Mouse (Mus musculus) heart, postnatal 0 days (tissue): ENCODE data around the gene Wdr95. TPM values are rescaled to one million over a fixed set of nuclear protein-coding genes. Genes with fewer than 3 reads are reported as not detected.

Experiments
- ATAC-seq: fragments of 200-750 bp; cut with Nextera tagmentation; 2 replicates; pipeline ENCODE4 v1.8.0; 2017; ENCODE audit warnings: low read depth, moderate number of reproducible peaks, moderate library complexity; ENCODE audit not compliant: insufficient read depth
- DNase-seq: peaks from one replicate; pipeline ENCODE4 v3.0.0-alpha.2; 2016; ENCODE audit warnings: low spot score
- H3K27ac ChIP-seq: fragments of 300-500 bp; sonication (generic); 2 replicates; pipeline ENCODE4 v1.5.1; 2014; ENCODE audit warnings: low read depth, mild to moderate bottlenecking
- H3K27me3 ChIP-seq: fragments of 300-500 bp; sonication (generic); 2 replicates; pipeline ENCODE4 v1.6.1; 2014; ENCODE audit warnings: low read length, mixed read lengths; ENCODE audit not compliant: control insufficient read depth, insufficient read depth
- H3K36me3 ChIP-seq: fragments of 300-500 bp; sonication (generic); replicated peaks from 2 replicates; pipeline ENCODE4 v1.6.1; 2014; ENCODE audit warnings: low read length, mixed read lengths; ENCODE audit not compliant: control insufficient read depth, insufficient read depth
- H3K4me1 ChIP-seq: fragments of 300-500 bp; sonication (generic); 2 replicates; pipeline ENCODE4 v1.6.1; 2014; ENCODE audit warnings: antibody characterized with exemption; ENCODE audit not compliant: control insufficient read depth, insufficient read depth
- H3K4me2 ChIP-seq: fragments of 300-500 bp; sonication (generic); 2 replicates; pipeline ENCODE4 v1.6.1; 2014; ENCODE audit warnings: low read depth, mild to moderate bottlenecking, low read length, moderate library complexity
- H3K4me3 ChIP-seq: fragments of 300-500 bp; sonication (generic); 2 replicates; pipeline ENCODE4 v1.5.1; 2014; ENCODE audit warnings: low read depth, low read length
- H3K9ac ChIP-seq: fragments of 300-500 bp; sonication (generic); replicated peaks from 2 replicates; pipeline ENCODE4 v1.6.1; 2014; ENCODE audit warnings: low read depth, low read length, mixed read lengths
- H3K9me3 ChIP-seq: fragments of 300-500 bp; sonication (generic); replicated peaks from 2 replicates; pipeline ENCODE4 v1.6.1; 2016; ENCODE audit warnings: low read length; ENCODE audit not compliant: control insufficient read depth
- CTCF ChIP-seq: IDR thresholded peaks from 2 replicates; pipeline ENCODE4 v1.5.1; 2016; ENCODE audit warnings: antibody characterized with exemption, control low read depth, low read depth
- EP300 ChIP-seq: IDR thresholded peaks from 2 replicates; pipeline ENCODE4 v1.6.1; 2016; ENCODE audit warnings: antibody characterized with exemption, low read depth
- WGBS: fragments of 180-500 bp; shearing (Covaris S2); extraction: QIAGEN DNeasy Blood & Tissue Kit; methylation state at CpG from one replicate; pipeline ENCODE4 v1.1.7; 2014; 5-methylcytosine and 5-hydroxymethylcytosine counted together
- polyA plus RNA-seq: library from polyadenylated mRNA; unstranded; fragments of >200 nt; fragmentation: Nextera tagmentation; extraction: Ambion mirVana; gene quantifications from 2 replicates; pipeline ENCODE4 v1.2.1, GENCODE M21; 2015
- total RNA-seq: library from RNA; depleted of rRNA; stranded (reverse); fragments of >200 nt; gene quantifications from 2 replicates; pipeline ENCODE4 v1.2.3, GENCODE M21; 2014; ENCODE audit warnings: low replicate concordance; rRNA removed

Wdr95 gene
- total and polyA plus RNA-seq, 2 experiments from 2014 or later, result 0.19 TPM; not detected in 1

DNA sequence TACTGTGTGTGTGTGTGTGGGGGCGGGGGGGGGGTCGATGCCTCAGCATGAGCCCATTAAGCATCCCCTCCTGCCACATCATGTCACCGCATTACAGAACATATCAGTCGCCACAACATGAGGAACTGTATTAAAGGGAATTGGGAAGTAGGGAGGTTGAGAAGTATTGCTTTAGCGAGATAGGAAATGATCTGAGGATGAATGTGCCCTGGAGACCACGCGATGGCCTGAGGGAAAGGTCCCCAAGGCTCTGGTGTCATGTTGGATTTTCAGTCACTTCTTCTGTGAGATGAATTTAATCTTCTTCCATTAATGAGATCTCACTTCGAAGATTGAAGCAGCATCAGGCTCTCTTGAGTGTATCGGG is 130.9 kb downstream of the Wdr95 start:
- no peaks in the 10 kb centered on the region for H3K27me3 ChIP-seq
- 0 out of 2 replicates have a peak, but pooled peaks cover 2% of the 10 kb centered on the region for H3K9me3 ChIP-seq
- H3K4me2 ChIP-seq, result no peak overlapping the region
- no peak overlapping the region for H3K9ac ChIP-seq
- ATAC-seq, result no peak
- H3K27ac ChIP-seq, result no peak overlapping the region
- H3K4me3 ChIP-seq, result no peak overlapping the region
- H3K4me1 ChIP-seq, result no peaks in the 10 kb centered on the region
- no peak for TF ChIP-seq CTCF
- no peak for TF ChIP-seq EP300
- DNase-seq, result no peak
- 43% methylated on average over 8 of the region's 9 CpGs for WGBS
- no peaks in the 10 kb centered on the region for H3K36me3 ChIP-seq

DNA sequence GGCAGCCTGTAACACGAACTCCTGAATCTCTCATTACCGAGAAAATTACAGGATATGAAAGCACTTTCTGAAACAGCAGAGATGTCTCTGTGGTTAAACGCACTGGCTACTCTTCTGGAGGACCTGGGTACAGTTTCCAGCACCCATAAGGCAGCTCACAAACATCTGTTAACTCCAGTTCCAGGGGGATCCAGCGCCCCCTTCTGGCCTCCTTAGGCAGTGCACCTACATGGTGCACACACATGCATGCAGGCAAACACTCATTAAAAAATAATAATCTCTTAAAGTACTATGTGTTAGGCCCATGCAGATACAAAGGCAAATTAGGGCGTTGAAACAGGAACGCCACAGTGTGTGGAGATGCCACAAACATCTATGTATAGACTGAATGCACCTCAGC is 132.9 kb downstream of the Wdr95 start:
- Histone ChIP-seq H3K36me3 (no peaks in the 10 kb centered on the region), H3K4me3 (no peak overlapping the region), H3K9ac (no peak overlapping the region), H3K27me3 (no peaks in the 10 kb centered on the region), H3K4me2 (no peak overlapping the region), H3K4me1 (no peaks in the 10 kb centered on the region), H3K27ac (no peak overlapping the region), H3K9me3 (0 out of 2 replicates have a peak, but pooled peaks cover 2% of the 10 kb centered on the region)
- 89% methylated on average over 6 of the region's 6 CpGs for WGBS
- ATAC-seq (no peak), DNase-seq (no peak)
- TF ChIP-seq EP300 (no peak), CTCF (no peak)

Other genes with a start within 250 kb of the Wdr95 start
- gene Medag, start 116.9 kb upstream of the Wdr95 start, total RNA-seq, result 3.4 and 7.7 TPM in 2 replicates
- gene Medag, start 116.9 kb upstream of the Wdr95 start, polyA plus RNA-seq, result 1.7 and 2.0 TPM in 2 replicates
- 0.62 TPM in 1 of 2 replicates, not detected in the other for gene Tex26, start 89.0 kb upstream of the Wdr95 start, total RNA-seq
- gene Tex26, start 89.0 kb upstream of the Wdr95 start, polyA plus RNA-seq, result 0.08 and 0.18 TPM in 2 replicates
- 4.7 and 5.2 TPM in 2 replicates for gene Hsph1, start 107.7 kb downstream of the Wdr95 start, total RNA-seq
- gene Hsph1, start 107.7 kb downstream of the Wdr95 start, polyA plus RNA-seq, result 8.7 and 9.7 TPM in 2 replicates
- 10.0 and 12.2 TPM in 2 replicates for gene B3glct, start 149.6 kb downstream of the Wdr95 start, total RNA-seq
- gene B3glct, start 149.6 kb downstream of the Wdr95 start, polyA plus RNA-seq, result 5.7 TPM in 2 replicates